Mouse (Mus musculus) intestine, embryonic 14.5 days (tissue): ENCODE data around the gene Birc2. TPM values are rescaled to one million over a fixed set of nuclear protein-coding genes. Genes with fewer than 3 reads are reported as not detected.
"Not testable (repeated sequence)": the region's sequence is repeated elsewhere in the genome, so short reads cannot be mapped to it uniquely, and the experiment has no call there.

ENCODE experiments used
- ATAC-seq: fragments of 200-750 bp; cut with Nextera tagmentation; replicated peaks from 2 replicates; pipeline ENCODE4 v1.8.0; 2017; ENCODE audit warnings: low read depth, moderate number of reproducible peaks, moderate TSS enrichment, moderate library complexity; ENCODE audit not compliant: low FRiP score, low TSS enrichment
- DNase-seq: peaks from one replicate; pipeline ENCODE4 v3.0.0-alpha.2; 2018; ENCODE audit warnings: low spot score
- H3K27ac ChIP-seq: fragments of 300-500 bp; sonication (generic); 2 replicates; pipeline ENCODE4 v1.5.1; 2014; ENCODE audit warnings: low read depth, mild to moderate bottlenecking, control low read depth
- H3K27me3 ChIP-seq: fragments of 300-500 bp; sonication (generic); replicated peaks from 2 replicates; pipeline ENCODE4 v1.6.1; 2014; ENCODE audit warnings: low read length, control low read depth; ENCODE audit not compliant: control insufficient read depth, insufficient read depth
- H3K36me3 ChIP-seq: fragments of 300-500 bp; sonication (generic); 2 replicates; pipeline ENCODE4 v1.6.1; 2014; ENCODE audit warnings: low read length, control low read depth; ENCODE audit not compliant: control insufficient read depth, insufficient read depth
- H3K4me1 ChIP-seq: fragments of 300-500 bp; sonication (generic); replicated peaks from 2 replicates; pipeline ENCODE4 v1.6.1; 2014; ENCODE audit warnings: low read length, control low read depth, mixed read lengths; ENCODE audit not compliant: control insufficient read depth, insufficient read depth
- H3K4me2 ChIP-seq: fragments of 300-500 bp; sonication (generic); 2 replicates; pipeline ENCODE4 v1.6.1; 2014; ENCODE audit warnings: low read length
- H3K4me3 ChIP-seq: fragments of 300-500 bp; sonication (generic); 2 replicates; pipeline ENCODE4 v1.5.1; 2014; ENCODE audit warnings: low read depth, low read length, control low read depth, mixed read lengths
- H3K9ac ChIP-seq: fragments of 300-500 bp; sonication (generic); 2 replicates; pipeline ENCODE4 v1.6.1; 2014; ENCODE audit warnings: mild to moderate bottlenecking, low read length
- H3K9me3 ChIP-seq: fragments of 300-500 bp; sonication (generic); 2 replicates; pipeline ENCODE4 v1.6.1; 2016; ENCODE audit warnings: low read length, control low read depth; ENCODE audit not compliant: control insufficient read depth
- WGBS: fragments of 180-500 bp; shearing (Covaris S2); extraction: QIAGEN DNeasy Blood & Tissue Kit; methylation state at CpG from one replicate; pipeline ENCODE4 v1.1.7; 2014; 5-methylcytosine and 5-hydroxymethylcytosine counted together
- polyA plus RNA-seq: library from polyadenylated mRNA; unstranded; fragments of >200 nt; fragmentation: Nextera tagmentation; extraction: Ambion mirVana; gene quantifications from 2 replicates; pipeline ENCODE4 v1.2.1, GENCODE M21; 2014

Gene Birc2
- polyA plus RNA-seq, 1 experiment from 2014 or later = 39.8 TPM

- Histone ChIP-seq H3K27ac (no peak overlapping the region), H3K9ac (no peak overlapping the region), H3K9me3 (no peaks in the 10 kb centered on the region), H3K27me3 (no peaks in the 10 kb centered on the region), H3K36me3 (no peaks in the 10 kb centered on the region), H3K4me2 (no peak overlapping the region), H3K4me1 (no peaks in the 10 kb centered on the region), H3K4me3 (no peak overlapping the region)
- DNase-seq = no peak
- WGBS = 80% methylated on average over 10 of the region's 10 CpGs
- no peak for ATAC-seq
Measured at GRCm38 (mm10) chr9:7870556-7871315, 33.9 kb upstream of the Birc2 start.

DNA sequence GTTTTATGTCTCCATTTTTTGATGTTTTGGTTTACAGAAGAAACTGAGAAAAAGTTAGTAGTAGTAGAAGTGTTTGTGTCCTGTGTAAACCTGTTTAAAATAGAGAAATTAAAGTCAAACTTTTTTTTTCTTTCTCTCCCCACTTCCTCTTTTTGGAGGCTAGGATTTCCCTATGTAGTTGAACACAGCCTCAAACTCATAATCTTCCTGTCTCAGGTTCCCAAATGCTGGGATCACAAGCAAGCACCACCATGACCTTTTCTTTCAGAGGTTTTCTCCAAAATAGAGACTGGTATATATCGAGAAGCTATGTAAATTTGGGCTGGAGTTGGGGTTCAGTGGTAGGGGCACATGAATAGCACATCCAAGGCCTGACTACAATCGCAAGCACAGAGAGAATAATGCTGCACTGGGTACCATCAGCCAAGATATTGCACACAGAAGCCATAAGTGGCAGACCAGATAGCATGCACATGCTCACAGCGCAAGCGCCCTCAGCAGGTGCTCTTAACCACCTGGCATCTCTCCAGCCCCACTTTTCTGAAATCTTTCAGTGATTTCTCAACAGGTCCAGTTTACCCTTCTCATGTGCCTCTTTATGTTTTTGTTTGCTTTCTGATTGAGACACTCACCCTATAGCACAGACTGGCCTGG lies 32.1 kb upstream of the Birc2 start:
- H3K9ac ChIP-seq = no peak overlapping the region
- H3K27me3 ChIP-seq = no peaks in the 10 kb centered on the region
- DNase-seq (no peak), ATAC-seq (no peak)
- H3K9me3 ChIP-seq = no peaks in the 10 kb centered on the region
- 97% methylated on average over 4 of the region's 4 CpGs for WGBS
- H3K4me1 ChIP-seq = no peaks in the 10 kb centered on the region
- H3K27ac ChIP-seq = no peak overlapping the region
- H3K4me3 ChIP-seq = no peak overlapping the region
- H3K36me3 ChIP-seq = no peaks in the 10 kb centered on the region
- no peak overlapping the region for H3K4me2 ChIP-seq

DNA sequence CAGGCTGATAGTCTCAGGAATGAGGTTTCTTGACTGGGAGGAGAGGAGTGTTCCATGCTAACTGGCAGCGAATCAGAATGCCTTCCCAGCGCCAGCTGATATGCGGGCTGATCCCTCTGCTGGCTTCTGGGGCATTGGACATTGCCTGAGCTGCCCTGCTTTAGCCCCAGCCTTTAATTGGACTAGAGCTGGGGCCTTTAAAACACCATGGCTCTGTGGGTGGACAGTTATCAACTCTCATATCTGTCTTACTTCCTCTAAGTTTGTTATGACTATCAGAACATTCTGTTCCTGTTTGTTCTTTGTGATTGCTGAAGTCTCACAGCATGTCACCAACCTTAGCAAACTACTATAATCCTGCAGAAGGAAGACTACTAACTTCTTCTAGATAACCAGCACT lies 31.1 kb upstream of the Birc2 start:
- no peak overlapping the region for H3K9ac ChIP-seq
- no peaks in the 10 kb centered on the region for H3K27me3 ChIP-seq
- DNase-seq (no peak), ATAC-seq (no peak)
- no peak overlapping the region for H3K4me2 ChIP-seq
- H3K27ac ChIP-seq = no peak overlapping the region
- H3K4me1 ChIP-seq = no peaks in the 10 kb centered on the region
- H3K9me3 ChIP-seq = no peaks in the 10 kb centered on the region
- H3K36me3 ChIP-seq = no peaks in the 10 kb centered on the region
- no peak overlapping the region for H3K4me3 ChIP-seq
- 91% methylated on average over 3 of the region's 3 CpGs for WGBS

DNA sequence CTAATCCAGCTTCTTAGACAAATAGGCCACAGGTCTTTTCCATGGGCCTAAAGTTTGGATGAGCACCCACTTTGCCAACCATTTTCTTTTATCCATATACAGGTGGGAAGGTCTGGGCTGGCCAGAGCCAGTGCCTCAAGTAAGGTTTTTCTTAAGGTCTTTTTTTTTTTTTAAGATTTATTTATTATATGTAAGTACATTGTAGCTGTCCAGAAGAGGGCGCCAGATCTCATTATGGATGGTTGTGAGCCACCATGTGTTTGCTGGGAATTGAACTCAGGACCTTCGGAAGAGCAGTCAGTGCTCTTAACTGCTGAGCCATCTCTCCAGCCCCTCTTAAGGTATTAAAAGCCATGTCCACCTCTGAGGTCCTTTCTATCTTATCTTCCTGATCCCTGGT lies 30.1 kb upstream of the Birc2 start:
- ATAC-seq, H3K9me3 ChIP-seq, H3K4me1 ChIP-seq, H3K9ac ChIP-seq, H3K27ac ChIP-seq, H3K27me3 ChIP-seq, H3K4me2 ChIP-seq, H3K4me3 ChIP-seq, DNase-seq, H3K36me3 ChIP-seq: not testable (repeated sequence)
- 90% methylated on average over 2 of the region's 2 CpGs for WGBS

DNA sequence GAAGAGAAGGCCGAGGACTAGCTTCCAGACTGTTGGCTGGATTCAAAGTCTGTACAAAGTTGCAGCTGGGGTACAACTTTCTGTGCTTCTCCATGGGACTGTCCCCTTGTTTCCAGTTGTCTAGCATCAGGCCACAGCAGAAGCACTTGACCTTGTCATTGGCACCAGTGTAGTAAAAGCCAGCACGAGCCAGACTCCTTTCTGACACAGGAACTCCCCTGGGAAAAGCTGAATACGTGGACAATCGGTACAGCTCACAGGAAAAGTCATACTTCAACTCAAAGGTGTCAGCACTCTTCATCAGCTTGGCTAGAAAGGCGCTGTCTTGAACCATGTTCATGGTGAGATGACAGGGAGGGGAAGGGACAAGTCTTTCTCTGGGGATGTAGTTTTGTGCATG lies 24.1 kb upstream of the Birc2 start:
- H3K4me3 ChIP-seq = no peak overlapping the region
- DNase-seq = no peak

GRCm38 (mm10) chr9:7855912-7856311 lies 19.0 kb upstream of the Birc2 start:
- Histone ChIP-seq H3K4me3 (no peak overlapping the region), H3K27me3 (no peaks in the 10 kb centered on the region), H3K4me1 (no peaks in the 10 kb centered on the region), H3K36me3 (no peaks in the 10 kb centered on the region), H3K9ac (no peak overlapping the region), H3K4me2 (no peak overlapping the region), H3K9me3 (no peaks in the 10 kb centered on the region), H3K27ac (no peak overlapping the region)
- 70% methylated on average over 3 of the region's 3 CpGs for WGBS
- no peak for DNase-seq
- ATAC-seq = no peak

More for the DNA sequence above, 24.1 kb upstream of the Birc2 start:
- no peaks in the 10 kb centered on the region for H3K4me1 ChIP-seq
- H3K36me3 ChIP-seq = no peaks in the 10 kb centered on the region
- H3K27ac ChIP-seq = no peak overlapping the region
- no peak overlapping the region for H3K4me2 ChIP-seq
- H3K9me3 ChIP-seq = no peaks in the 10 kb centered on the region
- 90% methylated on average over 5 of the region's 5 CpGs for WGBS
- no peaks in the 10 kb centered on the region for H3K27me3 ChIP-seq
- no peak for ATAC-seq
- H3K9ac ChIP-seq = no peak overlapping the region

GRCm38 (mm10) chr9:7855374-7855773 lies 18.5 kb upstream of the Birc2 start:
- Histone ChIP-seq H3K27me3 (no peaks in the 10 kb centered on the region), H3K27ac (no peak overlapping the region), H3K9ac (no peak overlapping the region), H3K4me3 (no peak overlapping the region), H3K4me1 (no peaks in the 10 kb centered on the region), H3K9me3 (no peaks in the 10 kb centered on the region), H3K4me2 (no peak overlapping the region), H3K36me3 (no peaks in the 10 kb centered on the region)
- DNase-seq (no peak), ATAC-seq (peak; percentile 29; the same call in 1 of the 2 replicates)
- WGBS = 35% methylated on average over 1 of the region's 1 CpGs

DNA sequence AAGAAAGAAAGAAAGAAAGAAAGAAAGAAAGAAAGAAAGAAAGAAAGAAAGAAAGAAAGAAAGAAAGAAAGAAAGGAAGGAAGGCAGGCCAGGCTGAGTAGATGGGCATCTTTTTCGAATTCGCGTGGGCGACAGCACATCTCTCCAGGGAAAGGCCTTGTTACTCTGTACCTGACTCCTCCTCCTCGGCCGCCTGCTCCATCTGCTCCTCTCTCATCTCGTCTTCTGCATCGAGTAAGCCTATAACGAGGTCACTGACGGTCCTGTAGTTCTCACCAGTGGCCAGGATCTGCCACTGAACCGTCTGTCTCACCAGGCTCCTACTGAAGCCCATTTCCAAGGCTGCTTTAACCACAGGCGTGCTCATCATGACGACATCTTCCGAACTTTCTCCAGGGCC lies 17.3 kb upstream of the Birc2 start:
- not testable (repeated sequence) for ATAC-seq, H3K4me2 ChIP-seq, H3K9me3 ChIP-seq, DNase-seq, H3K9ac ChIP-seq, H3K27ac ChIP-seq, H3K27me3 ChIP-seq, H3K4me1 ChIP-seq, H3K4me3 ChIP-seq, H3K36me3 ChIP-seq
- 87% methylated on average over 14 of the region's 14 CpGs for WGBS
